Mouse (Mus musculus): ENCODE measurements at regions not wholly inside any gene's neighbourhood (a gene's known extent, or its start where the extent isn't known, plus 50 kb on each side); places are given as distances from the start of the nearest gene placed in this dataset.

DNA sequence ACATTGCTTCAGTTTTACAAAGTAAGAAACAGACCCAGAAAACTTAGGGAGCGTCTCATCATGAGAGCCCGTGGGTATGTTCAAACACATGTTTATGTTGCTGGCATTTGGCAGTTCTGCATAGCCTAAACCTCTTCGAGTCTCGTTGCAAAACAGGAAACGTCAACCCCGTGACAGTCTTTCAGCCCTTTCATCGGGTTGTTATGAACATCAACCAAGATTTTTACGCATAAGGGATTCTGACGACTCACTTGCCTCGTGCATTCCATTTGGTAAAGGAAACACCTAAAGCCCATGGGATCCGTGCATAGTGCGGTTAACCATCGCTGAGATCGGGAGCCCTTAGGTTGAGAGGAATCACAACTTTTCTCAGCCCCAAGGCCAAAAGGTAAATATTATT lies 115.7 kb downstream of the Gpam start:
- Histone ChIP-seq H3K27ac (ENCODE audit: low read length) (no peak overlapping the region), H3K4me2 (ENCODE audit: low read depth, low read length) (no peak overlapping the region), H3K4me1 (ENCODE audit: control insufficient read depth, insufficient read depth, low read length) (no peaks in the 10 kb centered on the region), H3K9me3 (replicated peaks; ENCODE audit: control insufficient read depth, low read length) (peaks cover 2% of the 10 kb centered on the region; the same call in 1 of the 2 replicates), H3K4me3 (ENCODE audit: low read length) (no peak overlapping the region), H3K9ac (ENCODE audit: low read length) (no peak overlapping the region), H3K36me3 (ENCODE audit: control insufficient read depth, insufficient read depth) (no peaks in the 10 kb centered on the region), H3K27me3 (ENCODE audit: control insufficient read depth, insufficient read depth, low read length) (no peaks in the 10 kb centered on the region)
- 82% methylated on average over 14 of the region's 14 CpGs for WGBS
- no peak for ATAC-seq (replicated peaks; ENCODE audit: extremely low read depth, insufficient read depth, low FRiP score)

DNA sequence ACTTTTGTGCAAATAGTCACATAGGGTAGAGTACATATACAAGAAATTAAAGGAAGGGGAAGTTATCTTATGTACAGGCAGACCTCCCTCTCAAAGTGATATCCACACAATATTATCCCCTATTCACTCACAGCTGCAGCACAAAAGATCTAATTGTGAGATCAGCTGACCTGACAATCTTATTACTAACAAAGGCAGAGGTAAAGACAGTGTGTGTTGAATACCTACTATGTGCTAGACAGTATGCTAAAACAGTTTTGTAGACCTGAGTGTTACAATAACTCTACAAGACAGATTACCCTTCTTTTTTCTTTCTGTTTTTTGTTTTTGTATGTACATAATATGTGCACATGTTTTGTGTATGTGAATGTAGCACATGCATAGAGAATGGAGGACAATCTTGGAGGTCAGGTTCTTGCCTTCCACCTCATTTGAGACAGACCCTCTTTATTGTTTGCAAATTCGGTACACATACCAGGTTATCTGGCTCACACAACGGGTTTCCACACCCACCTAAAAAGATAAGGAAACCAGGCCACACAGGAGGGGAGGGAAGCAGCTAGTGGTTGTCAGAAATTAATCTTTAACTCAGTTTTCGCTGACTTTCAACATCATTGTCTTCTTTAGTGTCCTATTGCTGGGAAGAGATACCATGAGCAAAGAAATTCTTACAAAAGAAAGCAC lies 118.4 kb downstream of the Gpam start:
- Histone ChIP-seq H3K36me3 (ENCODE audit: control insufficient read depth, insufficient read depth) (no peaks in the 10 kb centered on the region), H3K9ac (ENCODE audit: low read length) (no peak overlapping the region), H3K27ac (ENCODE audit: low read length) (no peak overlapping the region), H3K27me3 (ENCODE audit: control insufficient read depth, insufficient read depth, low read length) (no peaks in the 10 kb centered on the region), H3K4me2 (ENCODE audit: low read depth, low read length) (no peak overlapping the region), H3K4me3 (ENCODE audit: low read length) (no peak overlapping the region), H3K9me3 (replicated peaks; ENCODE audit: control insufficient read depth, low read length) (peaks cover 3% of the 10 kb centered on the region; the same call in 1 of the 2 replicates), H3K4me1 (ENCODE audit: control insufficient read depth, insufficient read depth, low read length) (no peaks in the 10 kb centered on the region)
- 41% methylated on average over 3 of the region's 3 CpGs for WGBS
- ATAC-seq (replicated peaks; ENCODE audit: extremely low read depth, insufficient read depth, low FRiP score): no peak

DNA sequence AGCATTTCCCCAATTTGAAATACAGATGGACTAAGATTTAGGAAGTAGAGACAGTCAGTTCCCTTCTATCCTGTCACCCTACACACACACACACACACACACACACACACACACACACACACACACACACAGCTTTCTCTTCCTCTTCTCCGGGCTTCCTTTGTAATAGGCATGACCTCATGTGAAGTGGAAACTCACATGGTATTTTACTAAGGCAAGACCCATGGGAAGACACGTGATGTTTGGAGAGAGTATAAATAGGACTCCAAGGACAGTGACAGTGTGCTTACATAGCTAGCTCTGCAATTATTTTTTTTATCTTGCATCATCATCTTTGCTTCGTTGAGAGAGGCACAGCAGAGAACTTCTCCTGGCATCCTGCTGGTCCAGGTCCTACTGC lies 137.1 kb downstream of the Gpam start:
- Histone ChIP-seq H3K9me3 (replicated peaks; ENCODE audit: control insufficient read depth, low read length) (no peaks in the 10 kb centered on the region), H3K4me2 (ENCODE audit: low read depth, low read length) (no peak overlapping the region), H3K9ac (ENCODE audit: low read length) (no peak overlapping the region), H3K36me3 (ENCODE audit: control insufficient read depth, insufficient read depth) (no peaks in the 10 kb centered on the region), H3K4me1 (ENCODE audit: control insufficient read depth, insufficient read depth, low read length) (no peaks in the 10 kb centered on the region), H3K27ac (ENCODE audit: low read length) (no peak overlapping the region), H3K4me3 (ENCODE audit: low read length) (no peak overlapping the region), H3K27me3 (ENCODE audit: control insufficient read depth, insufficient read depth, low read length) (no peaks in the 10 kb centered on the region)
- no peak for ATAC-seq (replicated peaks; ENCODE audit: extremely low read depth, insufficient read depth, low FRiP score)
- 48% methylated on average over 3 of the region's 3 CpGs for WGBS

DNA sequence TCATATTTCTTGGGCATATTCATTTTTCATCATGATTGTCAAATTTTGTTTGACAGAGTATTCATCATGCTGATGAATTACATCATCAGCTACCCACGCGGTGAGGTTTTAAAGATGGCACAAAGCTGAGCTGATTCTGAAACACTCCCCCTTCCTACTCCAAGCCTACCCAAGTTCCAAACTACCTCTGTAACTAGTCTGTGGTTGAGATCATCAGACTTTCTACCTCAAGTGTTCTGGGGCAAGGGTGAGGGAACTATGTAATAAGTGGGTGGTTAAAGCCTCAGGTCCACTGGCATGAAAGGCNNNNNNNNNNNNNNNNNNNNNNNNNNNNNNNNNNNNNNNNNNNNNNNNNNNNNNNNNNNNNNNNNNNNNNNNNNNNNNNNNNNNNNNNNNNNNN lies 142.5 kb downstream of the Gpam start:
- no peaks in the 10 kb centered on the region for H3K9me3 ChIP-seq (replicated peaks; ENCODE audit: control insufficient read depth, low read length)
- H3K36me3 ChIP-seq (ENCODE audit: control insufficient read depth, insufficient read depth): no peaks in the 10 kb centered on the region
- no peak for ATAC-seq (replicated peaks; ENCODE audit: extremely low read depth, insufficient read depth, low FRiP score)
- no peak overlapping the region for H3K9ac ChIP-seq (ENCODE audit: low read length)
- WGBS: 86% methylated on average over 2 of the region's 2 CpGs
- no peaks in the 10 kb centered on the region for H3K4me1 ChIP-seq (ENCODE audit: control insufficient read depth, insufficient read depth, low read length)
- no peaks in the 10 kb centered on the region for H3K27me3 ChIP-seq (ENCODE audit: control insufficient read depth, insufficient read depth, low read length)
- no peak overlapping the region for H3K27ac ChIP-seq (ENCODE audit: low read length)
- H3K4me2 ChIP-seq (ENCODE audit: low read depth, low read length): no peak overlapping the region
- no peak overlapping the region for H3K4me3 ChIP-seq (ENCODE audit: low read length)

DNA sequence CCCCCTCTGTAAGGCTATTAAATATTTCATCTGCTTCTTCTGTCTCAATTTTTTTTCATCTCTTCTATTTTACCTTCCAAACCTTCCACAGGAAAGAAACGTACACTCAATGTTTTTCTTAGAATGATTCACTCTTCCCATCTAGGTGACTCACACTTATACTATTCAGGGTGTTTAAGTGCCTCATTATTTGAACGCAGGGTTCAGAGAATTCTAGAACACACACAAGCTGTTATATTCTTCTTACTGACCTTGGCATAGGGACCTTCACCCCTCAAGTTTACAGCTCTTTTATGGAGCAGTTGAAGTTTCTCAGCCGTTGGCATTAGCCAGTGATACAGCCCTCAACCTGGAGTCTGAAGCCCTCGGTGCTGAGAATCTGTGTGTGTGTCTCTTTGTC lies 144.2 kb downstream of the Gpam start:
- H3K9me3 ChIP-seq (replicated peaks; ENCODE audit: control insufficient read depth, low read length): no peaks in the 10 kb centered on the region
- no peak for ATAC-seq (replicated peaks; ENCODE audit: extremely low read depth, insufficient read depth, low FRiP score)
- no peaks in the 10 kb centered on the region for H3K36me3 ChIP-seq (ENCODE audit: control insufficient read depth, insufficient read depth)
- no peak overlapping the region for H3K4me3 ChIP-seq (ENCODE audit: low read length)
- H3K27ac ChIP-seq (ENCODE audit: low read length): no peak overlapping the region
- H3K27me3 ChIP-seq (ENCODE audit: control insufficient read depth, insufficient read depth, low read length): no peaks in the 10 kb centered on the region
- H3K4me1 ChIP-seq (ENCODE audit: control insufficient read depth, insufficient read depth, low read length): no peaks in the 10 kb centered on the region
- no peak overlapping the region for H3K9ac ChIP-seq (ENCODE audit: low read length)
- 46% methylated on average over 4 of the region's 4 CpGs for WGBS
- no peak overlapping the region for H3K4me2 ChIP-seq (ENCODE audit: low read depth, low read length)

DNA sequence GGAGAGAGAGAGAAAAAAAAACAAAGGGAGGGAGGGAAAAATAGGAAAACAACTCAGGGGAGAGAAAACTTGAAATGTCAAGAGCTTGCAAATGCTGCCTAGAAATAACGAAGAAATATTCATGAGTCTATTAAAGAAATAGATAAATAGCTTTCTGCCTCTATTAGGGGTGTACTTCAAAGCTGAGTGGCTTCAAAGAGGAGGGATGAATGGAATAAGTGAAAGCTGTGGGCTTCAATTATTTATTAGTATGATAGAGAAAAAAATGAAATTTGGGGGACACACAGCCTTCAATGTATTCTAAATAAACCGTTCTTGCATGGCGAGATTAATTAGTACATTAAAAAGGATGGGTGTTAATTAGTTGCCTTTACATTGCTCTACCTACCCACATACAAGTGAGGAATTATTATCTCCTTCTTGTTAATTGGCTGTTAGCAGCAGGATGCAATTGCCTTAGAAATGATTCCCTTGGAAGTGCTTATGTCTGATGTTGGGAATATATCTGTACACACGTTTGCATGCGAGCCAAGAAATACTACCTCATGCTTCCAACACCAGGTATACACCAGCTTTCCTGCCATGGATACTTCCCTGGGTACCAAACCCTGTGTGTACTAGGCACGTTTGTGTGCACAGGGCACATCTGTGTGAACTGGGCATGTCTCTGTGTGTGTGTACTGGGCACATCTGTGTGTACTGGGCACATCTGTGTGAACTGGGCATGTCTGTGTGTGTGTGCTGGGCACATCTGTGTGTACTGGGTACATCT lies 155.4 kb downstream of the Gpam start:
- H3K4me3 ChIP-seq (ENCODE audit: low read length): no peak overlapping the region
- no peaks in the 10 kb centered on the region for H3K36me3 ChIP-seq (ENCODE audit: control insufficient read depth, insufficient read depth)
- no peak overlapping the region for H3K27ac ChIP-seq (ENCODE audit: low read length)
- no peaks in the 10 kb centered on the region for H3K4me1 ChIP-seq (ENCODE audit: control insufficient read depth, insufficient read depth, low read length)
- no peak overlapping the region for H3K9ac ChIP-seq (ENCODE audit: low read length)
- no peak overlapping the region for H3K4me2 ChIP-seq (ENCODE audit: low read depth, low read length)
- 79% methylated on average over 6 of the region's 6 CpGs for WGBS
- ATAC-seq (replicated peaks; ENCODE audit: extremely low read depth, insufficient read depth, low FRiP score): no peak
- no peaks in the 10 kb centered on the region for H3K27me3 ChIP-seq (ENCODE audit: control insufficient read depth, insufficient read depth, low read length)
- peaks cover 2% of the 10 kb centered on the region; the same call in 1 of the 2 replicates for H3K9me3 ChIP-seq (replicated peaks; ENCODE audit: control insufficient read depth, low read length)

DNA sequence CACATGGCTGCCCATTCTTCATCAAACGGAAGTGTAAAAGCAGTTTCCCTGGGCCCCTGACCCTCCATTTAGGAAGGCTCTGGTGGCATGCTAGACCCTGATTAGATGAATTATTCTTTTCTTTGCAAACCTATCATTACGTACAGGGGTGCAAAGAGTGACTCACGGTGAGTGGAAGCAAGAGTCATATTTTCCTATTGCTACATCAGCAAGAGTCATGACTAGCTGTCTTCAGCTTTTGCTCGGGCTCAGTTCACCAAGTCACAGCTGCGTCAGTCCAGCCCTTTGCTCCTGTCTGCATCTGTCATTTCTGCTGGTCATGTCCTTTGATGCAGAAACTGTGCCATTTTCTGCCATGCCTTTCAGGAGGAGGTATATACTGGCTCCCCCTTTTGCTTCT lies 168.7 kb downstream of the Gpam start:
- Histone ChIP-seq H3K4me2 (ENCODE audit: low read depth, low read length) (no peak overlapping the region), H3K9ac (ENCODE audit: low read length) (no peak overlapping the region), H3K36me3 (ENCODE audit: control insufficient read depth, insufficient read depth) (no peaks in the 10 kb centered on the region), H3K27ac (ENCODE audit: low read length) (no peak overlapping the region), H3K9me3 (replicated peaks; ENCODE audit: control insufficient read depth, low read length) (no peaks in the 10 kb centered on the region), H3K4me1 (ENCODE audit: control insufficient read depth, insufficient read depth, low read length) (no peaks in the 10 kb centered on the region), H3K4me3 (ENCODE audit: low read length) (no peak overlapping the region), H3K27me3 (ENCODE audit: control insufficient read depth, insufficient read depth, low read length) (no peaks in the 10 kb centered on the region)
- WGBS: 72% methylated on average over 5 of the region's 5 CpGs
- no peak for ATAC-seq (replicated peaks; ENCODE audit: extremely low read depth, insufficient read depth, low FRiP score)

DNA sequence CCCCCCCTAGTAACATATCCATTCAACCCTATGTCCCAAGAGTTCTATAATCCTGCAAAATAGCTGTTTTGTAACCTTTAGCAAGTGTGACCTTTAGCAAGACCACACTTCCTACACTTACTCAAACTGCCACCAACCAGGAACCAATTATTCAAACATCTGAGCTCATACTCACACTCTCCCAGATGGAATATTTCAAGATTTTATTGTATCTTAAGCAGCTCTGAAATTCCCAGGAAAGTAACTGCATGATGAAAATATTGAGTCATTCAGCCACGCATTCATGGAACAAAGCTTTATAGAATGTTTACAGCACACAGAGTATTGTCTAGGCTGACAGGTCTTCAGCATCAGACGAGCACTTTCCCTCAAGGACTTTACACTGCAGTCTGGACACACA lies 171.9 kb downstream of the Gpam start:
- H3K4me1 ChIP-seq (ENCODE audit: control insufficient read depth, insufficient read depth, low read length): no peaks in the 10 kb centered on the region
- H3K9ac ChIP-seq (ENCODE audit: low read length): no peak overlapping the region
- no peaks in the 10 kb centered on the region for H3K9me3 ChIP-seq (replicated peaks; ENCODE audit: control insufficient read depth, low read length)
- H3K27ac ChIP-seq (ENCODE audit: low read length): no peak overlapping the region
- no peaks in the 10 kb centered on the region for H3K27me3 ChIP-seq (ENCODE audit: control insufficient read depth, insufficient read depth, low read length)
- H3K36me3 ChIP-seq (ENCODE audit: control insufficient read depth, insufficient read depth): no peaks in the 10 kb centered on the region
- H3K4me3 ChIP-seq (ENCODE audit: low read length): no peak overlapping the region
- ATAC-seq (replicated peaks; ENCODE audit: extremely low read depth, insufficient read depth, low FRiP score): no peak
- H3K4me2 ChIP-seq (ENCODE audit: low read depth, low read length): no peak overlapping the region
- WGBS: 48% methylated on average over 2 of the region's 2 CpGs

DNA sequence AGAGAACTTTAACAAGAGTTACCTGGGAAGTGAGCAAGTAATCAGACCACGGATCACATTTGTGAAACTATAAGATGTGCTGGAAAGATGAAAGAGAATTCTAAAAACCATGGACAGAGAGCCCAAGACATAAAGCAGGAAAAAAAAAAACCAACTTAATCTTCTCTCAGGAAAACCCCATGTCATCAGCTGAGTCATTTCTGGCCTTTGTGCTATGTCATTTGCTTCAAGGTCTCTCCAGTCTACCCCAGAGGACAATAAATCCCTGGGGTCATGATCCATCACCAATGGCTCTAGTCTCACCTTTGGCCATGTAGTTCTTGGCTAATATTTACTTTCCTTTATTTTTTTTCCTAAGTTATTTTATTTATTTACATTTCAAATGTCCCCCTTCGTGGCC lies 174.5 kb downstream of the Gpam start:
- no peak for ATAC-seq (replicated peaks; ENCODE audit: extremely low read depth, insufficient read depth, low FRiP score)
- Histone ChIP-seq H3K36me3 (ENCODE audit: control insufficient read depth, insufficient read depth) (no peaks in the 10 kb centered on the region), H3K9me3 (replicated peaks; ENCODE audit: control insufficient read depth, low read length) (no peaks in the 10 kb centered on the region), H3K4me2 (ENCODE audit: low read depth, low read length) (no peak overlapping the region), H3K9ac (ENCODE audit: low read length) (no peak overlapping the region), H3K4me3 (ENCODE audit: low read length) (no peak overlapping the region), H3K4me1 (ENCODE audit: control insufficient read depth, insufficient read depth, low read length) (no peaks in the 10 kb centered on the region), H3K27ac (ENCODE audit: low read length) (no peak overlapping the region), H3K27me3 (ENCODE audit: control insufficient read depth, insufficient read depth, low read length) (no peaks in the 10 kb centered on the region)
- 62% methylated on average over 2 of the region's 2 CpGs for WGBS
